Mouse (Mus musculus): ENCODE results near the gene Ap1b1. TPM values are rescaled to one million over a fixed set of nuclear protein-coding genes. Genes with fewer than 3 reads are reported as not detected.

The Ap1b1 gene
- polyA plus RNA-seq, 1 experiment from 2014 or later: 54.2 TPM

- H3K4me2 ChIP-seq (replicated peaks; ENCODE audit: low read depth, low read length): no peak overlapping the region
- ATAC-seq (ENCODE audit: insufficient number of reproducible peaks, insufficient read depth, low FRiP score, low read depth): no peak
- H3K9me3 ChIP-seq (ENCODE audit: control insufficient read depth, low read depth, low read length): no peaks in the 10 kb centered on the region
- H3K27me3 ChIP-seq (ENCODE audit: control insufficient read depth, insufficient read depth, low read length): no peaks in the 10 kb centered on the region
- H3K27ac ChIP-seq (ENCODE audit: low read length): no peak overlapping the region
- no peak overlapping the region for H3K4me3 ChIP-seq (ENCODE audit: low read depth, low read length)
- no peaks in the 10 kb centered on the region for H3K4me1 ChIP-seq (ENCODE audit: control insufficient read depth, insufficient read depth, low read length)
- 77% methylated on average over 3 of the region's 3 CpGs for WGBS
- H3K9ac ChIP-seq (replicated peaks; ENCODE audit: low read depth, low read length): no peak overlapping the region
- peaks cover 4% of the 10 kb centered on the region; the same call in 1 of the 2 replicates for H3K36me3 ChIP-seq (ENCODE audit: control insufficient read depth, insufficient read depth, low read length)
Observed at GRCm38 (mm10) chr11:5009354-5010074, 22.9 kb downstream of the Ap1b1 start.

- Histone ChIP-seq H3K9ac (replicated peaks; ENCODE audit: low read depth, low read length) (no peak overlapping the region), H3K27me3 (ENCODE audit: control insufficient read depth, insufficient read depth, low read length) (no peaks in the 10 kb centered on the region), H3K9me3 (ENCODE audit: control insufficient read depth, low read depth, low read length) (no peaks in the 10 kb centered on the region), H3K4me3 (ENCODE audit: low read depth, low read length) (no peak overlapping the region), H3K36me3 (ENCODE audit: control insufficient read depth, insufficient read depth, low read length) (peaks cover 4% of the 10 kb centered on the region; the same call in 1 of the 2 replicates), H3K4me2 (replicated peaks; ENCODE audit: low read depth, low read length) (no peak overlapping the region), H3K27ac (ENCODE audit: low read length) (no peak overlapping the region), H3K4me1 (ENCODE audit: control insufficient read depth, insufficient read depth, low read length) (no peaks in the 10 kb centered on the region)
- 81% methylated on average over 1 of the region's 1 CpGs for WGBS
- no peak for ATAC-seq (ENCODE audit: insufficient number of reproducible peaks, insufficient read depth, low FRiP score, low read depth)
Observed at GRCm38 (mm10) chr11:5010205-5010604, 23.6 kb downstream of the Ap1b1 start.

GRCm38 (mm10) chr11:5011480-5011879 lies 24.9 kb downstream of the Ap1b1 start:
- 73% methylated on average over 1 of the region's 1 CpGs for WGBS

GRCm38 (mm10) chr11:5012213-5012715 lies 25.6 kb downstream of the Ap1b1 start:
- no peak for ATAC-seq (ENCODE audit: insufficient number of reproducible peaks, insufficient read depth, low FRiP score, low read depth)
- 79% methylated on average over 5 of the region's 5 CpGs for whole genome bisulfite sequencing
- H3K4me1 ChIP-seq (ENCODE audit: control insufficient read depth, insufficient read depth, low read length): no peaks in the 10 kb centered on the region
- peaks cover 13% of the 10 kb centered on the region for H3K36me3 ChIP-seq (ENCODE audit: control insufficient read depth, insufficient read depth, low read length)
- no peak overlapping the region for H3K4me2 ChIP-seq (replicated peaks; ENCODE audit: low read depth, low read length)
- no peak overlapping the region for H3K9ac ChIP-seq (replicated peaks; ENCODE audit: low read depth, low read length)
- no peaks in the 10 kb centered on the region for H3K9me3 ChIP-seq (ENCODE audit: control insufficient read depth, low read depth, low read length)
- H3K4me3 ChIP-seq (ENCODE audit: low read depth, low read length): no peak overlapping the region
- H3K27me3 ChIP-seq (ENCODE audit: control insufficient read depth, insufficient read depth, low read length): no peaks in the 10 kb centered on the region
- no peak overlapping the region for H3K27ac ChIP-seq (ENCODE audit: low read length)

More at GRCm38 (mm10) chr11:5011480-5011879, 24.9 kb downstream of the Ap1b1 start:
- H3K4me1 ChIP-seq (ENCODE audit: control insufficient read depth, insufficient read depth, low read length): no peaks in the 10 kb centered on the region
- H3K4me3 ChIP-seq (ENCODE audit: low read depth, low read length): no peak overlapping the region
- no peaks in the 10 kb centered on the region for H3K9me3 ChIP-seq (ENCODE audit: control insufficient read depth, low read depth, low read length)
- no peak for ATAC-seq (ENCODE audit: insufficient number of reproducible peaks, insufficient read depth, low FRiP score, low read depth)
- H3K4me2 ChIP-seq (replicated peaks; ENCODE audit: low read depth, low read length): no peak overlapping the region
- no peak overlapping the region for H3K9ac ChIP-seq (replicated peaks; ENCODE audit: low read depth, low read length)
- no peak overlapping the region for H3K27ac ChIP-seq (ENCODE audit: low read length)
- peaks cover 13% of the 10 kb centered on the region for H3K36me3 ChIP-seq (ENCODE audit: control insufficient read depth, insufficient read depth, low read length)
- no peaks in the 10 kb centered on the region for H3K27me3 ChIP-seq (ENCODE audit: control insufficient read depth, insufficient read depth, low read length)

GRCm38 (mm10) chr11:5015720-5016119 lies 29.1 kb downstream of the Ap1b1 start:
- H3K4me3 ChIP-seq (ENCODE audit: low read depth, low read length): no peak overlapping the region
- 55% methylated on average over 2 of the region's 2 CpGs for WGBS
- H3K9me3 ChIP-seq (ENCODE audit: control insufficient read depth, low read depth, low read length): no peaks in the 10 kb centered on the region
- no peak overlapping the region for H3K4me2 ChIP-seq (replicated peaks; ENCODE audit: low read depth, low read length)
- H3K9ac ChIP-seq (replicated peaks; ENCODE audit: low read depth, low read length): no peak overlapping the region
- H3K27ac ChIP-seq (ENCODE audit: low read length): no peak overlapping the region
- no peaks in the 10 kb centered on the region for H3K4me1 ChIP-seq (ENCODE audit: control insufficient read depth, insufficient read depth, low read length)
- no peaks in the 10 kb centered on the region for H3K27me3 ChIP-seq (ENCODE audit: control insufficient read depth, insufficient read depth, low read length)
- H3K36me3 ChIP-seq (ENCODE audit: control insufficient read depth, insufficient read depth, low read length): peaks cover 32% of the 10 kb centered on the region
- ATAC-seq (ENCODE audit: insufficient number of reproducible peaks, insufficient read depth, low FRiP score, low read depth): no peak

GRCm38 (mm10) chr11:5016286-5016685 lies 29.7 kb downstream of the Ap1b1 start:
- WGBS: 91% methylated on average over 5 of the region's 5 CpGs
- no peak overlapping the region for H3K9ac ChIP-seq (replicated peaks; ENCODE audit: low read depth, low read length)
- H3K36me3 ChIP-seq (ENCODE audit: control insufficient read depth, insufficient read depth, low read length): peaks cover 32% of the 10 kb centered on the region
- no peaks in the 10 kb centered on the region for H3K9me3 ChIP-seq (ENCODE audit: control insufficient read depth, low read depth, low read length)
- no peaks in the 10 kb centered on the region for H3K4me1 ChIP-seq (ENCODE audit: control insufficient read depth, insufficient read depth, low read length)
- no peaks in the 10 kb centered on the region for H3K27me3 ChIP-seq (ENCODE audit: control insufficient read depth, insufficient read depth, low read length)
- no peak for ATAC-seq (ENCODE audit: insufficient number of reproducible peaks, insufficient read depth, low FRiP score, low read depth)
- no peak overlapping the region for H3K4me2 ChIP-seq (replicated peaks; ENCODE audit: low read depth, low read length)
- H3K27ac ChIP-seq (ENCODE audit: low read length): no peak overlapping the region
- no peak overlapping the region for H3K4me3 ChIP-seq (ENCODE audit: low read depth, low read length)

- no peak for ATAC-seq (ENCODE audit: insufficient number of reproducible peaks, insufficient read depth, low FRiP score, low read depth)
Observed at GRCm38 (mm10) chr11:5017506-5017905, 30.9 kb downstream of the Ap1b1 start.

GRCm38 (mm10) chr11:5025108-5025507 lies 38.5 kb downstream of the Ap1b1 start:
- Histone ChIP-seq H3K4me1 (ENCODE audit: control insufficient read depth, insufficient read depth, low read length) (no peaks in the 10 kb centered on the region), H3K9ac (replicated peaks; ENCODE audit: low read depth, low read length) (no peak overlapping the region), H3K4me3 (ENCODE audit: low read depth, low read length) (no peak overlapping the region), H3K4me2 (replicated peaks; ENCODE audit: low read depth, low read length) (no peak overlapping the region), H3K27me3 (ENCODE audit: control insufficient read depth, insufficient read depth, low read length) (no peaks in the 10 kb centered on the region), H3K36me3 (ENCODE audit: control insufficient read depth, insufficient read depth, low read length) (peaks cover 41% of the 10 kb centered on the region), H3K27ac (ENCODE audit: low read length) (no peak overlapping the region), H3K9me3 (ENCODE audit: control insufficient read depth, low read depth, low read length) (no peaks in the 10 kb centered on the region)
- no peak for ATAC-seq (ENCODE audit: insufficient number of reproducible peaks, insufficient read depth, low FRiP score, low read depth)
- WGBS: 100% methylated on average over 1 of the region's 1 CpGs

More at GRCm38 (mm10) chr11:5017506-5017905, 30.9 kb downstream of the Ap1b1 start:
- Histone ChIP-seq H3K9ac (replicated peaks; ENCODE audit: low read depth, low read length) (no peak overlapping the region), H3K9me3 (ENCODE audit: control insufficient read depth, low read depth, low read length) (no peaks in the 10 kb centered on the region), H3K4me2 (replicated peaks; ENCODE audit: low read depth, low read length) (no peak overlapping the region), H3K4me1 (ENCODE audit: control insufficient read depth, insufficient read depth, low read length) (no peaks in the 10 kb centered on the region), H3K4me3 (ENCODE audit: low read depth, low read length) (no peak overlapping the region), H3K27ac (ENCODE audit: low read length) (no peak overlapping the region), H3K36me3 (ENCODE audit: control insufficient read depth, insufficient read depth, low read length) (peaks cover 34% of the 10 kb centered on the region), H3K27me3 (ENCODE audit: control insufficient read depth, insufficient read depth, low read length) (no peaks in the 10 kb centered on the region)
- 66% methylated on average over 6 of the region's 6 CpGs for WGBS
